ENCODE assay signal across 8 mouse cellular contexts in genomic region chr6:72345074-72345567, GRCm38 (mm10). TPM values are rescaled to one million over a fixed set of nuclear protein-coding genes. Genes with fewer than 3 reads are reported as not detected.
DNase-seq lines count a peak whose midpoint lies in the region; ATAC-seq and TF ChIP-seq lines count a peak whose summit lies in the region.

Usp39 (minus strand) TSS chr6:72345184.

- under 1% methylated on average over 30 of the region's 30 CpGs for WGBS in embryonic facial prominence, embryonic 13.5 days
- WGBS in kidney, adult 2 months: under 1% methylated on average over 30 of the region's 30 CpGs
- WGBS in limb, embryonic 12.5 days: under 1% methylated on average over 30 of the region's 30 CpGs
- WGBS in midbrain, embryonic 15.5 days: under 1% methylated on average over 30 of the region's 30 CpGs
- under 1% methylated on average over 30 of the region's 30 CpGs for WGBS in spleen, adult 2 months

- peak within 1 kb of the TSS; percentile 74 for H3K4me2 ChIP-seq in embryonic facial prominence, embryonic 13.5 days
- peak within 1 kb of the TSS; percentile 90 for H3K4me2 ChIP-seq in limb, embryonic 12.5 days
- H3K4me2 ChIP-seq in midbrain, embryonic 15.5 days: peak within 1 kb of the TSS; percentile 76

- no peak for TF ChIP-seq CTCF in kidney, adult 2 months (conservative IDR thresholded peaks at IDR 0.05; ENCODE audit: insufficient read depth, insufficient read length, low read depth, low read length)
- TF ChIP-seq CTCF in spleen, adult 2 months (IDR thresholded peaks at IDR 0.05; ENCODE audit: extremely low read depth, insufficient read depth, insufficient read length, insufficient replicate concordance): no peak

- H3K9ac ChIP-seq in embryonic facial prominence, embryonic 13.5 days: peak within 1 kb of the TSS; percentile 92
- peak within 1 kb of the TSS; percentile 91 for H3K9ac ChIP-seq in limb, embryonic 12.5 days (replicated peaks)
- peak within 1 kb of the TSS; percentile 65 for H3K9ac ChIP-seq in midbrain, embryonic 15.5 days

- no peaks in the 10 kb centered on the region for H3K9me3 ChIP-seq in embryonic facial prominence, embryonic 13.5 days
- no peaks in the 10 kb centered on the region for H3K9me3 ChIP-seq in limb, embryonic 12.5 days
- no peaks in the 10 kb centered on the region for H3K9me3 ChIP-seq in midbrain, embryonic 15.5 days

- peak; percentile 73 for ATAC-seq in embryonic facial prominence, embryonic 13.5 days (ENCODE audit: insufficient number of reproducible peaks, insufficient read depth, low FRiP score, low TSS enrichment, low read depth)
- no peak for ATAC-seq in limb, embryonic 12.5 days (ENCODE audit: insufficient number of reproducible peaks, insufficient read depth, low FRiP score, low TSS enrichment, low read depth)
- peak; percentile 80 for ATAC-seq in midbrain, embryonic 15.5 days (replicated peaks)

- peak; percentile 87 for DNase-seq in 3134 (ENCODE audit: extremely low read depth, insufficient read length, low spot score)
- peak; percentile 95 for DNase-seq in adrenal gland, postnatal 36 days
- peak; percentile 97 for DNase-seq in heart, adult 18-20 months
- peak; percentile 98 for DNase-seq in kidney, adult 2 months
- DNase-seq in spleen, adult 2 months (ENCODE audit: low read depth in 1 of 2, low spot score in 2 of 2): peak; percentile 83 to 94

- no peaks in the 10 kb centered on the region for H3K27me3 ChIP-seq in embryonic facial prominence, embryonic 13.5 days
- H3K27me3 ChIP-seq in kidney, adult 2 months (replicated peaks; ENCODE audit: control insufficient read depth, insufficient read depth, low read length): no peaks in the 10 kb centered on the region
- no peaks in the 10 kb centered on the region for H3K27me3 ChIP-seq in limb, embryonic 12.5 days
- H3K27me3 ChIP-seq in midbrain, embryonic 15.5 days (replicated peaks): no peaks in the 10 kb centered on the region
- H3K27me3 ChIP-seq in spleen, adult 2 months (ENCODE audit: control insufficient read depth, insufficient read depth, low read length): no peaks in the 10 kb centered on the region

- H3K4me1 ChIP-seq in embryonic facial prominence, embryonic 13.5 days: peaks cover 41% of the 10 kb centered on the region
- H3K4me1 ChIP-seq in kidney, adult 2 months (ENCODE audit: control insufficient read depth, insufficient read depth, low read length): peaks cover 28% of the 10 kb centered on the region
- peaks cover 23% of the 10 kb centered on the region for H3K4me1 ChIP-seq in limb, embryonic 12.5 days (replicated peaks)
- peaks cover 45% of the 10 kb centered on the region for H3K4me1 ChIP-seq in midbrain, embryonic 15.5 days
- H3K4me1 ChIP-seq in spleen, adult 2 months (ENCODE audit: control insufficient read depth, insufficient read depth, insufficient read length): peaks cover 13% of the 10 kb centered on the region; the same call in 1 of the 2 replicates

- H3K36me3 ChIP-seq in embryonic facial prominence, embryonic 13.5 days: peaks cover 23% of the 10 kb centered on the region
- H3K36me3 ChIP-seq in kidney, adult 2 months (ENCODE audit: control insufficient read depth, insufficient read depth, low read length): no peaks in the 10 kb centered on the region
- peaks cover 22% of the 10 kb centered on the region for H3K36me3 ChIP-seq in limb, embryonic 12.5 days
- H3K36me3 ChIP-seq in midbrain, embryonic 15.5 days (replicated peaks): peaks cover 8% of the 10 kb centered on the region; the same call in 1 of the 2 replicates
- H3K36me3 ChIP-seq in spleen, adult 2 months (ENCODE audit: control insufficient read depth, insufficient read depth, low read length): peaks cover 10% of the 10 kb centered on the region

- H3K4me3 ChIP-seq in embryonic facial prominence, embryonic 13.5 days: peak within 1 kb of the TSS; percentile 80
- H3K4me3 ChIP-seq in kidney, adult 2 months (ENCODE audit: insufficient read depth, low read depth, low read length): peak within 1 kb of the TSS; percentile 93
- H3K4me3 ChIP-seq in limb, embryonic 12.5 days (replicated peaks): peak within 1 kb of the TSS; percentile 86
- H3K4me3 ChIP-seq in midbrain, embryonic 15.5 days: peak within 1 kb of the TSS; percentile 60
- peak within 1 kb of the TSS; percentile 97 for H3K4me3 ChIP-seq in spleen, adult 2 months (ENCODE audit: extremely low read depth, insufficient read depth, insufficient read length)

- peak within 1 kb of the TSS; percentile 64 for H3K27ac ChIP-seq in embryonic facial prominence, embryonic 13.5 days
- H3K27ac ChIP-seq in kidney, adult 2 months (ENCODE audit: insufficient read depth, low read depth, low read length): peak within 1 kb of the TSS; percentile 94
- peak within 1 kb of the TSS; percentile 59; the same call in 1 of the 2 replicates for H3K27ac ChIP-seq in limb, embryonic 12.5 days
- peak within 1 kb of the TSS; percentile 63 for H3K27ac ChIP-seq in midbrain, embryonic 15.5 days
- peak within 1 kb of the TSS; percentile 56; the same call in 1 of the 2 replicates for H3K27ac ChIP-seq in spleen, adult 2 months (ENCODE audit: insufficient read depth, low read length)

- TF ChIP-seq POLR2A in kidney, adult 2 months (IDR thresholded peaks at IDR 0.05; ENCODE audit: low read depth, low read length): peak; percentile 75
- TF ChIP-seq POLR2A in spleen, adult 2 months (IDR thresholded peaks at IDR 0.05; ENCODE audit: low read depth, low read length): peak; percentile 69

RNA-seq across cellular contexts. Expression of gene Usp39, which starts in this region (rescaled TPM):
- 10 to 100 TPM; 29.5 to 35.1 TPM for total RNA-seq in adrenal gland, postnatal 36 days (2021)
- 52.6 and 54.1 TPM in 2 replicates for polyA plus RNA-seq in embryonic facial prominence, embryonic 13.5 days (2015; fragmentation: Nextera tagmentation; extraction: Ambion mirVana)
- total RNA-seq in heart, adult 18-20 months (2021): 10 to 100 TPM; 15.9 to 16.1 TPM
- polyA plus RNA-seq in kidney, adult 2 months (2012; rRNA removed): 17.8 and 18.2 TPM in 2 replicates
- 62.7 and 71.3 TPM in 2 replicates for polyA plus RNA-seq in limb, embryonic 12.5 days (2016; fragmentation: Nextera tagmentation; extraction: Ambion mirVana)
- 41.0 and 41.2 TPM in 2 replicates for polyA plus RNA-seq in midbrain, embryonic 15.5 days (2015; fragmentation: Nextera tagmentation; extraction: Ambion mirVana)
- 14.8 and 15.3 TPM in 2 replicates for polyA plus RNA-seq in spleen, adult 2 months (2012; rRNA removed)
